Mouse (Mus musculus) heart, adult 18-20 months (tissue): Measurements from ENCODE around the gene Ndufb2. TPM values are rescaled to one million over a fixed set of nuclear protein-coding genes. Genes with fewer than 3 reads are reported as not detected.

Experiments
- DNase-seq, 2 experiments: peaks; one replicate each; pipeline ENCODE4 v3.0.0; 2021 to 2022; ENCODE audit warnings: mixed read lengths in 1 of 2
- total RNA-seq, 2 experiments: library from RNA; stranded (reverse); gene quantifications; 2 replicates each; pipeline ENCODE4 v1.2.3; 2021

Gene Ndufb2
- total RNA-seq, 2 experiments from 2014 or later = 707 to 787 TPM

DNA sequence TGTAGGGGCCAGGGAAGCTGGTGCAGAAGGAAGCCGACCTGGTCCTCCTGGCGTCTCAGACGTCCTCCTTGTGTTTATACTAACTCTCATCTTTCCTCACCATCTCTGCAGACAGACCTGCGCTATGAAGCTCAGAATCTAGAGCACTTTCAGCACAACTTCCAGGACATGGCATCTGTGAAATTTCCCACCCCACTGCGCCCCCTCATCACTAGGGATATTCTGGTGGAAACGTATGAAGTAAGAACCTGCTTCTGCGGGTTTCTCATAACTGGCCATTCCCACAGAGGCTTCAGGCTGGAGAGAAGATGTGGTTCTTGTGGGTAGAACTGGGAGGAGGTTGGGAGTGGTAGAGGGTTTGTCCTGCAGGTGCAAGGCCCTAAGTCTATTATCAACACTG, 12.8 kb upstream of the Ndufb2 start:
- DNase-seq = no peak

DNA sequence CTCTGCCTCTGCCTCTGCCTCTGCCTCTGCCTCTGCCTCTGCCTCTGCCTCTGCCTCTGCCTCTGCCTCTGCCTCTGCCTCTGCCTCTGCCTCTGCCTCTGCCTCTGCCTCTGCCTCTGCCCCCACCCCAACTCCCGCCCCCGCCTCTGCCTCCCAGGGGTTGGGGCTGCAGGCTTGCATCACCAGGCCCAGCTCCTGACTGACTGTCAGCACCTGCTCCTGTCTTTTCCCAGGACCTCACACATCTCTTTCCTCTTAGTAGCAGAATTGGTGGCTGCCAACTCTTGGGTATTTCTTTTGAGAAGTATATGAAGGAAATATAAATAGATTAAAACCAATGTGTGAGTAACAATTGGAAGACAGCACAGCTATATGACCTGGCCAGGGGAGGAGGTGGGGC, 11.8 kb upstream of the Ndufb2 start:
- no peak for DNase-seq

DNA sequence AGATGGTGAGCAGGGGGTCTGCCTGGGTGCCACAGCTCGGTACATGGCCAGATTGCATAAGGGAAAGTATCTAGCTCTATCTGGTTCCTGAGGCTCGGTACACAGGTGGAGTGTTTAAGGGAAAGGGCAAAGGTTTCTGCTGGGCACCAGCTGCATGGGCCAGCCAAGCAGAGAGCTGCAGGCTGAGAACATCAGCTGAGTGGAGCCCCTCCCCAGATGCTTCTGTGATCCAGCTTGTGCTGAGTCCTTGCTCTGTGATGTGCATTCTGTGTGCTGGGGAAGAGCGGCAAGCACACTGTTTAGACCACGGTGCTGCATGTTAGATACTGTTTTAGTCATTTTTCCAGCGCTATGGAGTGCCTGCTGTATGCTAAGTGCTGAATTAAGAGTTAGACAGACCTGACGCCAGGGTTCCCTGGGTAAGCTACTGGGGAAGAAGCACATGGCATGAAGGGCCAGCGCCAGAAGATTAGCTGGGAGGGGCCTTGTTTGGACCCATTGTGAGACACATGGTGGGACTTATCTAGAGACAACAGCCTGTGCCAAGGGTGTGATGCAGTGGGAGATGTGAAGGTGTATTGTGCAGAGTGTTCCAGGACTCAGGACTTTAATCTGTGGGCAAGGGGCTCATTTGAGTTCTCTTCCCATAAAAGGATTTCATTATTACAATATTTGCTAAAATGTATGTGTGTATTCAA, 11.1 kb upstream of the Ndufb2 start:
- no peak for DNase-seq

DNA sequence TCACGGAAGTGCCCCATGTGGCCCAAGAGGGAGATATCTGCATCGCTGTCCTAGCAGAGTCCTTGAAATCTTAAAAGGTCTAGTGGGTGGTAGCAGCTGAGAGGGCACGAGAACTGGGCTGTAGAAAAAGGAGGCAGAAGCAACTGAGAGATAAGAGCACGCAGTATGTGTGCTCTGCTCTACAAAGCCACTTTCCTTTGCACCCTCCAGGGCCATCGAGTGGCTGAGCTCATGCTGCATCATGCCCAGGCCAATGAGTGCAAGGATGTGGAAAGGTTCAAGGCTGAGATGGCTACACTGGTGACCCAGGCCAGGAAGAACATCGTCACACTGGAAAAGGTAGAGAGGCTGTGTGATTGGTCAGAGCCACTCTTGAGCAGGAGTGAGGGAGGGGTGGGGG, 6.9 kb upstream of the Ndufb2 start, which contains the start of gene Gm42420:
Gene Gm42420 (plus strand): TSS at position 237 of the 400 bp plus-strand sequence.
- no peak for DNase-seq

DNA sequence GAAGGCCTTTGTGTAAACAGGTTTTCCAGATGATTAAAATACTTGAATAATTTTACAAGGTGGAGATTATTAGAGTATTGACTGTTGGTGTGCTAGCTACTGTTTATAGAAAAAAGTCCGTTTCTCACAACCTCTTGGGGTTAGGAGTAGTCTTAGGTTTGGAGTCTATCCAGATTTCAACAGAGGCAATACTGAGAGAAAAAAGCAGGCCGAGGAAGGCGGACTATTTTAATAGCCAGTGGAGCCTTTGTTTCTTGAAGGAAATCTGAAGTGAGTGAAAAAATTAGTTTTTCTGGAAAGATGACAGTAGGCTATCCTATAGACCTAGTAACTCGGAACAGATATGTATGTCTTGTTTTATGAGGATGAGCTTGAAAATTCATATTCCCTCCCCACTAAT, 893 bp upstream of the Ndufb2 start:
- no peak for DNase-seq

DNA sequence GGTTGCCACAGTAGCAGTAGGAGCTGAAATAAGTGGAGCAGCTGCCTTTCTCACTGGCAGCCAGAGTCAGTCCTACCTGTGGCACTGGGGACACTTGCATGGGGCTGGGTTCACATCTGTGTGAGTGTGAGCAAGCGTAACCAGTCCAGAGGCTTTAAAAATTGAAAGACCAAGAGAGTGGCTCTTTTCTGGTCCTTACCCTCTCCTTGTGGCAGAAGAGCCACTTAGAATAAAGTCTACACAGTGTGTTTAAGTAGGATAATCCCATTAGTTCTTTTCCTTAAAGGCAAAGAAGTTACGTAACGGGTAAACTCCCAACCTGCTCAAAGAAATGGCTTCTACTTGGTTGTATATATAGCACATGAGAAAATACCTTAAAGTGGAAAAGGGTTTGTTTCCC, 8.5 kb downstream of the Ndufb2 start:
- no peak for DNase-seq

DNA sequence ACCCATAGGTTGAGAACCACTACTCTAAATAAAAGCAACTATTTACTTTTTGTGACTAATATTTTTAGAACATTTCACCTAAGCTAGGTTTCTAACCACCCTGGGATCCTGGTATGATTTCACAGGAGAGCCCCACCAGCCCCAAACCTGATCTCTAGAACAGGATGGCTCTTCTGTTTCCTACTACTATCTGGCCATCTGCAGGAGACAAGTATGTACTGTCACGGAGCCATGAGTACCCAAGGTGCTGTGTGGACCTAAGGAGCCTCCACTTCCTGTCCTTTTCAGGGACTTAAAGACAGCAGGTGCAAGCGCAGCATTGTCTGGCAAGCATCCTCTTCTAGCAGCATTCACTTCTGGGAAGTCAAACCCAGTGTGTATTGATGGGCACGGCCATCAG, 9.5 kb downstream of the Ndufb2 start:
- no peak for DNase-seq

DNA sequence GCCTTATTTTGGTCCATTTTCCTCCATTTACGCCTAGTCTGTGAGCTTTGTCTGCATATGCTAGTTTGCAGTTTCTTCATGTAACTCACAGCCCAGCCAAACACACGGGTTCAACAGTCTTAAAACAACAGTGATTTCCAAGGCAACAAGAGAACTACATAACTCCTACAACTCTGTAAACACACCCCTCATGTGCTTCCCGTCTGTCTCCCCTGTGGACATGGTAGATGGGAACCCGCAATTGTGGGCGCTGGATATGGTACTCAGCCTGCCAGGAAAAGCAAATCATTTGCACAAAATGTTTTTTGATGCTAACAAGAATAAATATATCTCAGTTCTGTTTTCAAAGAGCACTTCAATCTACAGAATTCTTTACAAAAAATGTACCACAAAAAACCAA, 12.2 kb downstream of the Ndufb2 start:
- DNase-seq = no peak

DNA sequence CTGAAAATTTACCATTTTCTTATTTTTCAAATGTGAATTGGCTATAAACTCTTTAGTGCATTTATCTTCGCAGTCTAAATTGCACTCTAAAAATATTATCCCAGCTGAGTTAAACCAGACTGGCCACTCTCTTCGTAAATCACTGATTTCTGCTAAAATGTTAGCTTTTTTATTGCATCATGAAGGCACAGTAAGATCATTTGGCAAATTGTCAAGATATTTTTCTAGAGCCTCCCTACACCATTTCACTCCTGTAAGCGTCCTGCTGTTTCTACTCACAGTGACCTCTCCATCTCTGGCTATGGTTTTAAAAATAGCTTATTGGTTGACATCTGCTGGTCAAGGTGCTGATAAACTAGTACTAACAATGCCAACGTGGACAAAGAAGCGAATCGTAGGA, 13.7 kb downstream of the Ndufb2 start:
- DNase-seq = no peak

DNA sequence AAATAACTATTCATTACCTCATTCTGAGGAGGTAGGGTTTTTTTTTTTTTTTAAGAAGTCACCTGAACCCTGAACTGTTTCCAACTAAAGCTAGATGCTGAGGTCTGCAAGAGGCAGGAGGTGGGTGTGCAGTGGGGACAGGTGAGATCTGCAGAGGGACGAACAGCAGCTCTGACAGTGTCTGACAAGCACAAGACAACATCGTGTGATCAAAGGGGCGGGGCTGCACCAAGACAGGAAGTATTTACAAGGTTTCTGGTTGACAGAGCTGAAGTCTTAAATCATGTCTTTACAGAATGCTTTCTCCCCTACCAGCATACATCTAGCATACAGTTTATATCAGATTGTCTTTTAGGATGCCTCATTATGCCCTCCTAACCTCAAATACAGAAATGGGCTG, 14.5 kb downstream of the Ndufb2 start:
- no peak for DNase-seq

DNA sequence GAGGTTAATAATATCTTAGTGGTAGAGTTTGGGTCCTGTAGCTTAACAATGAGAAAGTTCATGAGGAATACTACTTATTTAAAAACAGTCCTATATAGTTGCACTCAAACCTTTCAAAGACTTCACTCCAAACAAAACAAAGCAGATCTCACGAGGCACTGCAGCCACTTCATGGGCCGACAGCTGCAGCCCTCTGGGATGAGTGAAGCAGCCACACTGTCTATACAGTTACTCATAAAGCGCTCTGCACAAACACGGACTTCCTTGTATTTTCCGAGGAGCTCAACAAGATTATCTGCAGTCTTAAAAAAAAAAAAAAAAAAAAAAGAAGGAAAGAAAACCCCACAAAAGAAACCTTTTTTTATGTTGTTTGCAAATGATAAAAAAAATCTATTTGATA, 15.0 kb downstream of the Ndufb2 start:
- DNase-seq = no peak

DNA sequence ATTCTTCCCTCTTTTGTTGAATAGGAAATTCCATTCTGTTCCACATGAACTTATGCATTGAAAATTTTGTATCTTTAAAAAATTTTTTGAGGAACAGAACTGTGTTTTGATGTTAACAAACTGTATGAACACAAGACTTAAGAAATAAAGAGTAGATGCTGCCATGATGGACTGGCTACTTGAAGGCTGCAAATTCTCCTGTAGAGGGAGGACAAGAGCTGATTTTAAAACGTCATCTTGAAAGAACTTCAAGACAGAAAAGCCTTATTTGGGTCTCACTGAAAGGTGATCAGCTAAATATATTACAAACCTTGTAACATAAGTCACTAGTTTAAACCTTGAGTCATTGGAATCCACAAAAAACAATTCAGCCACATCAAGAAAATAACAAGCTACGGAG, 17.8 kb downstream of the Ndufb2 start:
- DNase-seq = no peak

DNA sequence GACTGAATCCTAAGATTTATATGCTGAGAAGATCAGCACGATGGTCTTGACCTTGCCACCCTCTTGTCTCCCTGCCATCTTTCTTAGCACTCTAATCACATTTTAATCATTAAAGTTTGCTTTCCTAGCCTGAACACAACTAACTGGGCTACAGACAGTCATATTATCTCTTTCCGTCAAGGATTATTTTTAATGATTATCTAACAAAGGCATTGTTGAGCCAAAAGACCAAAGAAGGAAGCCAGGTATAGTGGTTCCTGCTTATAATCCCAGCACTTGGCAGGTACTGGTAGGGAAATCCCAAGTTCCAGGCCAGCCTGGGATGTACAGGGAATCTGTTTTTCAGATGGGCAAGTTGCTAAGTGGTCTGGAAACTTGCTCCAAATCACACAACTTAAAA, 18.9 kb downstream of the Ndufb2 start:
- no peak for DNase-seq

Other genes with a start within 250 kb of the Ndufb2 start
- 10 to 100 TPM; 16.9 to 18.4 TPM for gene Slc37a3, start 214.9 kb upstream of the Ndufb2 start, total RNA-seq
- under 1 TPM in 1 of 2 experiments, not detected in 1; 0.31 TPM for gene Rab19, start 211.4 kb upstream of the Ndufb2 start, total RNA-seq
- gene Mkrn1, start 172.1 kb upstream of the Ndufb2 start, total RNA-seq = 10 to 100 TPM; 60.2 to 65.0 TPM
- 1 to 10 TPM; 5.8 to 6.2 TPM for gene Dennd2a, start 34.7 kb upstream of the Ndufb2 start, total RNA-seq
- gene Adck2, start 18.7 kb upstream of the Ndufb2 start, total RNA-seq = 10 to 100 TPM; 13.1 to 13.6 TPM
- gene Gm42420, start 6.8 kb upstream of the Ndufb2 start, total RNA-seq = 1 to 10 TPM in 1 of 2 experiments, not detected in 1; 1.7 TPM
- gene Braf, start 132.9 kb downstream of the Ndufb2 start, total RNA-seq = 10 to 100 TPM; 15.2 to 15.9 TPM
- 100 to 1,000 TPM in 1 of 2 experiments, 10 to 100 TPM in 1; 95.1 to 108 TPM for gene Mrps33, start 218.4 kb downstream of the Ndufb2 start, total RNA-seq